Mouse (Mus musculus) gastrocnemius, adult 18-20 months (tissue): ENCODE measurements around the gene Fam129a. TPM values are rescaled to one million over a fixed set of nuclear protein-coding genes. Genes with fewer than 3 reads are reported as not detected.
"Not testable (repeated sequence)": the region's sequence is repeated elsewhere in the genome, so short reads cannot be mapped to it uniquely, and the experiment has no call there.

ENCODE experiments used
- DNase-seq: peaks from one replicate; pipeline ENCODE4 v3.0.0; 2021; ENCODE audit warnings: low spot score
- total RNA-seq, 2 experiments: library from RNA; stranded (reverse); gene quantifications; 2 replicates each; pipeline ENCODE4 v1.2.3; 2021

Gene Fam129a
- total RNA-seq, 2 experiments from 2014 or later: 9.1 to 12.0 TPM

- no peak for DNase-seq
These were observed 152.8 kb downstream of the Fam129a start for GRCm38 (mm10) chr1:151723771-151724170.

- DNase-seq: no peak
These were observed 154.6 kb downstream of the Fam129a start for GRCm38 (mm10) chr1:151725590-151725989.

- no peak for DNase-seq
These were observed 155.4 kb downstream of the Fam129a start for GRCm38 (mm10) chr1:151726358-151726757.

- DNase-seq: no peak
These were observed 157.2 kb downstream of the Fam129a start for GRCm38 (mm10) chr1:151728141-151728540.

- no peak for DNase-seq
These were observed 166.2 kb downstream of the Fam129a start for GRCm38 (mm10) chr1:151737146-151737545.

- DNase-seq: no peak
These were observed 170.2 kb downstream of the Fam129a start for GRCm38 (mm10) chr1:151741199-151741621.

- not testable (repeated sequence) for DNase-seq
These were observed 178.9 kb downstream of the Fam129a start for GRCm38 (mm10) chr1:151749894-151750293.

GRCm38 (mm10) chr1:151752946-151753345, 182.0 kb downstream of the Fam129a start:
- DNase-seq: no peak

- DNase-seq: no peak
These were observed 182.5 kb downstream of the Fam129a start for GRCm38 (mm10) chr1:151753374-151753929.

- DNase-seq: no peak
These were observed 183.1 kb downstream of the Fam129a start for GRCm38 (mm10) chr1:151754028-151754489.

- peak; percentile 99 for DNase-seq
These were observed 184.1 kb downstream of the Fam129a start, which contains the start of gene Edem3 for GRCm38 (mm10) chr1:151754881-151755659. Gene Edem3, plus strand, starts transcription at chr1:151755371.

- DNase-seq: no peak
These were observed 184.9 kb downstream of the Fam129a start for GRCm38 (mm10) chr1:151755660-151756424.

- DNase-seq: no peak
These were observed 185.4 kb downstream of the Fam129a start for GRCm38 (mm10) chr1:151756425-151756728.

- no peak for DNase-seq
These were observed 187.3 kb downstream of the Fam129a start for GRCm38 (mm10) chr1:151758301-151758700.

GRCm38 (mm10) chr1:151758991-151759390, 188.0 kb downstream of the Fam129a start:
- DNase-seq: no peak

- no peak for DNase-seq
These were observed 193.2 kb downstream of the Fam129a start for GRCm38 (mm10) chr1:151764236-151764635.

GRCm38 (mm10) chr1:151766166-151766565, 195.2 kb downstream of the Fam129a start:
- DNase-seq: no peak

GRCm38 (mm10) chr1:151766976-151767654, 196.1 kb downstream of the Fam129a start:
- no peak for DNase-seq

GRCm38 (mm10) chr1:151769200-151769913, 198.4 kb downstream of the Fam129a start:
- DNase-seq: no peak
